Mouse (Mus musculus) stomach, postnatal 0 days (tissue): ENCODE data around the gene Fxyd6.
A peak's percentile ranks its signal among the peaks of the same experiment; 100 is the strongest.

ENCODE experiments used
- CTCF ChIP-seq: IDR thresholded peaks from 2 replicates; pipeline ENCODE4 v1.5.1; 2016; ENCODE audit warnings: antibody characterized with exemption, low read depth, mild to moderate bottlenecking, moderate library complexity
- EP300 ChIP-seq: optimal IDR thresholded peaks from 2 replicates; pipeline ENCODE3; 2016; ENCODE audit warnings: antibody characterized with exemption

- TF ChIP-seq CTCF (peak; percentile 94), EP300 (no peak)
Observed at GRCm38 (mm10) chr9:45407706-45408675, 38.0 kb downstream of the Fxyd6 start.
